Mouse (Mus musculus): ENCODE measurements at regions not wholly inside any gene's neighbourhood (a gene's known extent, or its start where the extent isn't known, plus 50 kb on each side); places are given as distances from the start of the nearest gene placed in this dataset.

GRCm38 (mm10) chr8:102223097-102223496, 562.3 kb downstream of the Cdh11 start:
- Histone ChIP-seq H3K9ac (ENCODE audit: low read length) (no peak overlapping the region), H3K9me3 (ENCODE audit: control insufficient read depth, low read length) (no peaks in the 10 kb centered on the region), H3K27me3 (ENCODE audit: control insufficient read depth, insufficient read depth, low read length) (no peaks in the 10 kb centered on the region), H3K4me2 (ENCODE audit: low read depth, severe bottlenecking) (no peak overlapping the region), H3K4me1 (ENCODE audit: control insufficient read depth, insufficient read depth, low read length) (no peaks in the 10 kb centered on the region), H3K36me3 (ENCODE audit: control insufficient read depth, insufficient read depth, low read length) (no peaks in the 10 kb centered on the region), H3K27ac (replicated peaks; ENCODE audit: low read depth, low read length) (no peak overlapping the region), H3K4me3 (ENCODE audit: low read depth, low read length) (no peak overlapping the region)
- DNase-seq (ENCODE audit: low spot score) (no peak), ATAC-seq (ENCODE audit: insufficient number of reproducible peaks, low FRiP score, low TSS enrichment, low read depth) (no peak)
- 85% methylated on average over 2 of the region's 2 CpGs for WGBS

- Histone ChIP-seq H3K27ac (replicated peaks; ENCODE audit: low read depth, low read length) (no peak overlapping the region), H3K9me3 (ENCODE audit: control insufficient read depth, low read length) (no peaks in the 10 kb centered on the region), H3K4me1 (ENCODE audit: control insufficient read depth, insufficient read depth, low read length) (no peaks in the 10 kb centered on the region), H3K4me2 (ENCODE audit: low read depth, severe bottlenecking) (no peak overlapping the region), H3K4me3 (ENCODE audit: low read depth, low read length) (no peak overlapping the region), H3K9ac (ENCODE audit: low read length) (no peak overlapping the region), H3K27me3 (ENCODE audit: control insufficient read depth, insufficient read depth, low read length) (no peaks in the 10 kb centered on the region), H3K36me3 (ENCODE audit: control insufficient read depth, insufficient read depth, low read length) (no peaks in the 10 kb centered on the region)
- 85% methylated on average over 1 of the region's 1 CpGs for WGBS
- ATAC-seq (ENCODE audit: insufficient number of reproducible peaks, low FRiP score, low TSS enrichment, low read depth) (no peak), DNase-seq (ENCODE audit: low spot score) (no peak)
These were observed 579.8 kb downstream of the Cdh11 start for GRCm38 (mm10) chr8:102205633-102206032.

GRCm38 (mm10) chr8:102159541-102160197, 625.8 kb downstream of the Cdh11 start:
- Histone ChIP-seq H3K4me3 (ENCODE audit: low read depth, low read length) (no peak overlapping the region), H3K36me3 (ENCODE audit: control insufficient read depth, insufficient read depth, low read length) (no peaks in the 10 kb centered on the region), H3K27me3 (ENCODE audit: control insufficient read depth, insufficient read depth, low read length) (no peaks in the 10 kb centered on the region), H3K4me2 (ENCODE audit: low read depth, severe bottlenecking) (no peak overlapping the region), H3K9me3 (ENCODE audit: control insufficient read depth, low read length) (no peaks in the 10 kb centered on the region), H3K27ac (replicated peaks; ENCODE audit: low read depth, low read length) (no peak overlapping the region), H3K9ac (ENCODE audit: low read length) (no peak overlapping the region), H3K4me1 (ENCODE audit: control insufficient read depth, insufficient read depth, low read length) (no peaks in the 10 kb centered on the region)
- 79% methylated on average over 2 of the region's 2 CpGs for WGBS
- ATAC-seq (ENCODE audit: insufficient number of reproducible peaks, low FRiP score, low TSS enrichment, low read depth) (no peak), DNase-seq (ENCODE audit: low spot score) (no peak)

GRCm38 (mm10) chr8:102118657-102119056, 666.8 kb downstream of the Cdh11 start:
- Histone ChIP-seq H3K9me3 (ENCODE audit: control insufficient read depth, low read length) (no peaks in the 10 kb centered on the region), H3K36me3 (ENCODE audit: control insufficient read depth, insufficient read depth, low read length) (no peaks in the 10 kb centered on the region), H3K4me3 (ENCODE audit: low read depth, low read length) (no peak overlapping the region), H3K4me1 (ENCODE audit: control insufficient read depth, insufficient read depth, low read length) (no peaks in the 10 kb centered on the region), H3K4me2 (ENCODE audit: low read depth, severe bottlenecking) (no peak overlapping the region), H3K9ac (ENCODE audit: low read length) (no peak overlapping the region), H3K27ac (replicated peaks; ENCODE audit: low read depth, low read length) (no peak overlapping the region), H3K27me3 (ENCODE audit: control insufficient read depth, insufficient read depth, low read length) (no peaks in the 10 kb centered on the region)
- WGBS, result 86% methylated on average over 4 of the region's 4 CpGs
- DNase-seq (ENCODE audit: low spot score) (no peak), ATAC-seq (ENCODE audit: insufficient number of reproducible peaks, low FRiP score, low TSS enrichment, low read depth) (no peak)

GRCm38 (mm10) chr8:102116846-102117403, 668.5 kb downstream of the Cdh11 start:
- no peaks in the 10 kb centered on the region for H3K9me3 ChIP-seq (ENCODE audit: control insufficient read depth, low read length)
- DNase-seq (ENCODE audit: low spot score), result no peak

GRCm38 (mm10) chr8:102103773-102104172, 681.7 kb downstream of the Cdh11 start:
- Histone ChIP-seq H3K4me1 (ENCODE audit: control insufficient read depth, insufficient read depth, low read length) (no peaks in the 10 kb centered on the region), H3K9me3 (ENCODE audit: control insufficient read depth, low read length) (no peaks in the 10 kb centered on the region), H3K4me2 (ENCODE audit: low read depth, severe bottlenecking) (no peak overlapping the region), H3K36me3 (ENCODE audit: control insufficient read depth, insufficient read depth, low read length) (no peaks in the 10 kb centered on the region), H3K4me3 (ENCODE audit: low read depth, low read length) (no peak overlapping the region), H3K27ac (replicated peaks; ENCODE audit: low read depth, low read length) (no peak overlapping the region), H3K9ac (ENCODE audit: low read length) (no peak overlapping the region), H3K27me3 (ENCODE audit: control insufficient read depth, insufficient read depth, low read length) (no peaks in the 10 kb centered on the region)
- ATAC-seq (ENCODE audit: insufficient number of reproducible peaks, low FRiP score, low TSS enrichment, low read depth), result peak; percentile 70; the same call in 1 of the 2 replicates
- WGBS, result 36% methylated on average over 7 of the region's 7 CpGs
- DNase-seq (ENCODE audit: low spot score), result no peak

More at GRCm38 (mm10) chr8:102116846-102117403, 668.5 kb downstream of the Cdh11 start:
- Histone ChIP-seq H3K27me3 (ENCODE audit: control insufficient read depth, insufficient read depth, low read length) (no peaks in the 10 kb centered on the region), H3K4me3 (ENCODE audit: low read depth, low read length) (no peak overlapping the region), H3K27ac (replicated peaks; ENCODE audit: low read depth, low read length) (no peak overlapping the region), H3K36me3 (ENCODE audit: control insufficient read depth, insufficient read depth, low read length) (no peaks in the 10 kb centered on the region), H3K9ac (ENCODE audit: low read length) (no peak overlapping the region), H3K4me1 (ENCODE audit: control insufficient read depth, insufficient read depth, low read length) (no peaks in the 10 kb centered on the region), H3K4me2 (ENCODE audit: low read depth, severe bottlenecking) (no peak overlapping the region)
- peak; percentile 35; the same call in 1 of the 2 replicates for ATAC-seq (ENCODE audit: insufficient number of reproducible peaks, low FRiP score, low TSS enrichment, low read depth)
- 72% methylated on average over 6 of the region's 6 CpGs for WGBS

GRCm38 (mm10) chr8:102096726-102097125, 688.7 kb downstream of the Cdh11 start:
- no peak overlapping the region for H3K9ac ChIP-seq (ENCODE audit: low read length)
- 91% methylated on average over 7 of the region's 7 CpGs for WGBS
- no peaks in the 10 kb centered on the region for H3K4me1 ChIP-seq (ENCODE audit: control insufficient read depth, insufficient read depth, low read length)
- no peak overlapping the region for H3K4me3 ChIP-seq (ENCODE audit: low read depth, low read length)
- H3K27ac ChIP-seq (replicated peaks; ENCODE audit: low read depth, low read length), result no peak overlapping the region
- no peaks in the 10 kb centered on the region for H3K36me3 ChIP-seq (ENCODE audit: control insufficient read depth, insufficient read depth, low read length)
- H3K4me2 ChIP-seq (ENCODE audit: low read depth, severe bottlenecking), result no peak overlapping the region
- H3K9me3 ChIP-seq (ENCODE audit: control insufficient read depth, low read length), result no peaks in the 10 kb centered on the region
- H3K27me3 ChIP-seq (ENCODE audit: control insufficient read depth, insufficient read depth, low read length), result no peaks in the 10 kb centered on the region
- no peak for DNase-seq (ENCODE audit: low spot score)
- ATAC-seq (ENCODE audit: insufficient number of reproducible peaks, low FRiP score, low TSS enrichment, low read depth), result no peak

GRCm38 (mm10) chr8:102085927-102086326, 699.5 kb downstream of the Cdh11 start:
- ATAC-seq (ENCODE audit: insufficient number of reproducible peaks, low FRiP score, low TSS enrichment, low read depth) (no peak), DNase-seq (ENCODE audit: low spot score) (no peak)
- no peak overlapping the region for H3K4me2 ChIP-seq (ENCODE audit: low read depth, severe bottlenecking)
- H3K36me3 ChIP-seq (ENCODE audit: control insufficient read depth, insufficient read depth, low read length), result no peaks in the 10 kb centered on the region
- no peaks in the 10 kb centered on the region for H3K27me3 ChIP-seq (ENCODE audit: control insufficient read depth, insufficient read depth, low read length)
- no peak overlapping the region for H3K9ac ChIP-seq (ENCODE audit: low read length)
- no peaks in the 10 kb centered on the region for H3K9me3 ChIP-seq (ENCODE audit: control insufficient read depth, low read length)
- WGBS, result 91% methylated on average over 4 of the region's 4 CpGs
- H3K4me1 ChIP-seq (ENCODE audit: control insufficient read depth, insufficient read depth, low read length), result no peaks in the 10 kb centered on the region
- H3K4me3 ChIP-seq (ENCODE audit: low read depth, low read length), result no peak overlapping the region
- no peak overlapping the region for H3K27ac ChIP-seq (replicated peaks; ENCODE audit: low read depth, low read length)

- WGBS, result 84% methylated on average over 1 of the region's 1 CpGs
- DNase-seq (ENCODE audit: low spot score), result no peak
- H3K9ac ChIP-seq (ENCODE audit: low read length), result no peak overlapping the region
- no peaks in the 10 kb centered on the region for H3K27me3 ChIP-seq (ENCODE audit: control insufficient read depth, insufficient read depth, low read length)
- no peak for ATAC-seq (ENCODE audit: insufficient number of reproducible peaks, low FRiP score, low TSS enrichment, low read depth)
- H3K4me2 ChIP-seq (ENCODE audit: low read depth, severe bottlenecking), result no peak overlapping the region
- H3K36me3 ChIP-seq (ENCODE audit: control insufficient read depth, insufficient read depth, low read length), result no peaks in the 10 kb centered on the region
- no peak overlapping the region for H3K4me3 ChIP-seq (ENCODE audit: low read depth, low read length)
- H3K27ac ChIP-seq (replicated peaks; ENCODE audit: low read depth, low read length), result no peak overlapping the region
- no peaks in the 10 kb centered on the region for H3K9me3 ChIP-seq (ENCODE audit: control insufficient read depth, low read length)
- H3K4me1 ChIP-seq (ENCODE audit: control insufficient read depth, insufficient read depth, low read length), result no peaks in the 10 kb centered on the region
These were observed 709.8 kb downstream of the Cdh11 start for GRCm38 (mm10) chr8:102075611-102076010.
